Mouse (Mus musculus): ENCODE data around the gene Foxd2. TPM values are rescaled to one million over a fixed set of nuclear protein-coding genes. Genes with fewer than 3 reads are reported as not detected.

Foxd2 gene
- total RNA-seq, 2 experiments from 2014 or later: 0.15 to 0.25 TPM

Other genes starting within 250 kb of the Foxd2 start
- not detected for gene Gm12830, start 87.2 kb downstream of the Foxd2 start, total RNA-seq (2021)
- not detected for gene Foxe3, start 17.1 kb upstream of the Foxd2 start, total RNA-seq (2021)
- 10 to 100 TPM; 62.8 to 70.5 TPM for gene Cmpk1, start 78.4 kb upstream of the Foxd2 start, total RNA-seq (2021)
- under 1 TPM; 0.33 to 0.35 TPM for gene Stil, start 91.3 kb upstream of the Foxd2 start, total RNA-seq (2021)
- 1 to 10 TPM; 1.1 to 1.3 TPM for gene Tal1, start 147.6 kb upstream of the Foxd2 start, total RNA-seq (2021)
- under 1 TPM in 1 of 2 experiments, not detected in 1; 0.75 TPM for gene Pdzk1ip1, start 179.8 kb upstream of the Foxd2 start, total RNA-seq (2021)
- 1 to 10 TPM; 7.0 to 7.2 TPM for gene Cyp4x1, start 225.4 kb upstream of the Foxd2 start, total RNA-seq (2021)

Measured in layer of hippocampus, postnatal 36 days (tissue).